Mouse (Mus musculus) R1 (cell line): ENCODE measurements around the gene Ndufa5.

Source experiments
- DNase-seq: peaks from one replicate; pipeline ENCODE4 v3.0.0-alpha.2; 2018; ENCODE audit warnings: low read depth, low spot score

Ndufa5 gene

GRCm38 (mm10) chr6:24527155-24528063 is at the start of gene Ndufa5:
Gene Ndufa5 (minus strand): TSS chr6:24528013.
- DNase-seq = peak; percentile 98

- DNase-seq = no peak
These were observed 45.5 kb upstream of the Ndufa5 start for GRCm38 (mm10) chr6:24573319-24573718.

GRCm38 (mm10) chr6:24572431-24572830 is 44.6 kb upstream of the Ndufa5 start:
- no peak for DNase-seq

GRCm38 (mm10) chr6:24571126-24571525 is 43.3 kb upstream of the Ndufa5 start:
- DNase-seq = no peak

- DNase-seq = no peak
These were observed 42.5 kb upstream of the Ndufa5 start for GRCm38 (mm10) chr6:24570278-24570677.

GRCm38 (mm10) chr6:24569711-24570110 is 41.9 kb upstream of the Ndufa5 start:
- no peak for DNase-seq

- DNase-seq = no peak
These were observed 41.1 kb upstream of the Ndufa5 start for GRCm38 (mm10) chr6:24568963-24569362.

GRCm38 (mm10) chr6:24564886-24565285 is 37.1 kb upstream of the Ndufa5 start:
- DNase-seq = no peak

- DNase-seq = no peak
These were observed 36.3 kb upstream of the Ndufa5 start for GRCm38 (mm10) chr6:24564081-24564480.

GRCm38 (mm10) chr6:24555488-24555887 is 27.7 kb upstream of the Ndufa5 start:
- DNase-seq = no peak

- DNase-seq = no peak
These were observed 26.7 kb upstream of the Ndufa5 start for GRCm38 (mm10) chr6:24554427-24555086.

GRCm38 (mm10) chr6:24552046-24552445 is 24.2 kb upstream of the Ndufa5 start:
- no peak for DNase-seq

- DNase-seq = no peak
These were observed 22.0 kb upstream of the Ndufa5 start for GRCm38 (mm10) chr6:24549801-24550200.

- no peak for DNase-seq
These were observed 19.1 kb upstream of the Ndufa5 start for GRCm38 (mm10) chr6:24546716-24547420.

GRCm38 (mm10) chr6:24543119-24543591 is 15.3 kb upstream of the Ndufa5 start:
- no peak for DNase-seq

GRCm38 (mm10) chr6:24542393-24542792 is 14.6 kb upstream of the Ndufa5 start:
- DNase-seq = no peak

GRCm38 (mm10) chr6:24540106-24540505 is 12.3 kb upstream of the Ndufa5 start:
- no peak for DNase-seq

- DNase-seq = no peak
These were observed 10.6 kb upstream of the Ndufa5 start for GRCm38 (mm10) chr6:24538435-24538834.

GRCm38 (mm10) chr6:24532804-24533203 is 5.0 kb upstream of the Ndufa5 start:
- DNase-seq = no peak

- no peak for DNase-seq
These were observed 3.1 kb upstream of the Ndufa5 start for GRCm38 (mm10) chr6:24530711-24531420.

- DNase-seq = peak; percentile 50
These were observed 2.4 kb upstream of the Ndufa5 start for GRCm38 (mm10) chr6:24530166-24530565.

- DNase-seq = no peak
These were observed 141 bp upstream of the Ndufa5 start, which contains the start of gene Asb15 for GRCm38 (mm10) chr6:24528064-24528243. Gene Asb15 (plus strand): TSS chr6:24528144.
